Mouse (Mus musculus): ENCODE data around the gene Slc34a2. TPM values are rescaled to one million over a fixed set of nuclear protein-coding genes. Genes with fewer than 3 reads are reported as not detected.
A peak's percentile ranks its signal among the peaks of the same experiment; 100 is the strongest.

The Slc34a2 gene
- polyA plus RNA-seq, 1 experiment, result 447 TPM

GRCm38 (mm10) chr5:53108668-53109067 is 70.8 kb downstream of the Slc34a2 start:
- Histone ChIP-seq H3K4me1 (ENCODE audit: control insufficient read depth, insufficient read depth, insufficient read length, low read length) (peaks cover 50% of the 10 kb centered on the region), H3K27me3 (ENCODE audit: control insufficient read depth, insufficient read depth, low read length) (no peaks in the 10 kb centered on the region), H3K4me3 (ENCODE audit: low read depth, low read length) (no peak overlapping the region), H3K36me3 (ENCODE audit: control insufficient read depth, insufficient read depth, low read length) (peaks cover 12% of the 10 kb centered on the region), H3K27ac (ENCODE audit: insufficient read depth, low read depth, low read length) (peak overlapping the region; percentile 8)
- no peak for TF ChIP-seq POLR2A (IDR thresholded peaks at IDR 0.05; ENCODE audit: low read depth, low read length)
- WGBS, result 64% methylated on average over 1 of the region's 1 CpGs

- H3K36me3 ChIP-seq (ENCODE audit: control insufficient read depth, insufficient read depth, low read length), result peaks cover 22% of the 10 kb centered on the region
- no peaks in the 10 kb centered on the region for H3K27me3 ChIP-seq (ENCODE audit: control insufficient read depth, insufficient read depth, low read length)
- H3K27ac ChIP-seq (ENCODE audit: insufficient read depth, low read depth, low read length), result peak overlapping the region; percentile 83
- TF ChIP-seq CTCF (IDR thresholded peaks at IDR 0.05; ENCODE audit: extremely low read depth, insufficient read length, insufficient replicate concordance, low read depth, low read length) (no peak), POLR2A (IDR thresholded peaks at IDR 0.05; ENCODE audit: low read depth, low read length) (no peak)
- 29% methylated on average over 4 of the region's 4 CpGs for WGBS
- no peak overlapping the region for H3K4me3 ChIP-seq (ENCODE audit: low read depth, low read length)
- peaks cover 40% of the 10 kb centered on the region for H3K4me1 ChIP-seq (ENCODE audit: control insufficient read depth, insufficient read depth, insufficient read length, low read length)
These were observed 72.3 kb downstream of the Slc34a2 start for GRCm38 (mm10) chr5:53110225-53110624.

- Histone ChIP-seq H3K27ac (ENCODE audit: insufficient read depth, low read depth, low read length) (no peak overlapping the region), H3K27me3 (ENCODE audit: control insufficient read depth, insufficient read depth, low read length) (no peaks in the 10 kb centered on the region), H3K4me1 (ENCODE audit: control insufficient read depth, insufficient read depth, insufficient read length, low read length) (peaks cover 34% of the 10 kb centered on the region), H3K4me3 (ENCODE audit: low read depth, low read length) (no peak overlapping the region), H3K36me3 (ENCODE audit: control insufficient read depth, insufficient read depth, low read length) (peaks cover 27% of the 10 kb centered on the region)
- WGBS, result 43% methylated on average over 5 of the region's 5 CpGs
- TF ChIP-seq CTCF (IDR thresholded peaks at IDR 0.05; ENCODE audit: extremely low read depth, insufficient read length, insufficient replicate concordance, low read depth, low read length), result no peak
- TF ChIP-seq POLR2A (IDR thresholded peaks at IDR 0.05; ENCODE audit: low read depth, low read length), result no peak
These were observed 73.2 kb downstream of the Slc34a2 start for GRCm38 (mm10) chr5:53111036-53111435.

- H3K27me3 ChIP-seq (ENCODE audit: control insufficient read depth, insufficient read depth, low read length), result no peaks in the 10 kb centered on the region
- peaks cover 36% of the 10 kb centered on the region for H3K36me3 ChIP-seq (ENCODE audit: control insufficient read depth, insufficient read depth, low read length)
- no peak overlapping the region for H3K4me3 ChIP-seq (ENCODE audit: low read depth, low read length)
- WGBS, result 91% methylated on average over 5 of the region's 5 CpGs
- TF ChIP-seq CTCF (IDR thresholded peaks at IDR 0.05; ENCODE audit: extremely low read depth, insufficient read length, insufficient replicate concordance, low read depth, low read length), result no peak
- no peak for TF ChIP-seq POLR2A (IDR thresholded peaks at IDR 0.05; ENCODE audit: low read depth, low read length)
- H3K4me1 ChIP-seq (ENCODE audit: control insufficient read depth, insufficient read depth, insufficient read length, low read length), result peaks cover 24% of the 10 kb centered on the region
- H3K27ac ChIP-seq (ENCODE audit: insufficient read depth, low read depth, low read length), result no peak overlapping the region
These were observed 75.1 kb downstream of the Slc34a2 start for GRCm38 (mm10) chr5:53112942-53113341.

- Histone ChIP-seq H3K4me3 (ENCODE audit: low read depth, low read length) (no peak overlapping the region), H3K27ac (ENCODE audit: insufficient read depth, low read depth, low read length) (no peak overlapping the region), H3K4me1 (ENCODE audit: control insufficient read depth, insufficient read depth, insufficient read length, low read length) (peaks cover 13% of the 10 kb centered on the region; the same call in 1 of the 2 replicates), H3K27me3 (ENCODE audit: control insufficient read depth, insufficient read depth, low read length) (no peaks in the 10 kb centered on the region), H3K36me3 (ENCODE audit: control insufficient read depth, insufficient read depth, low read length) (peaks cover 41% of the 10 kb centered on the region)
- 81% methylated on average over 12 of the region's 12 CpGs for WGBS
- no peak for TF ChIP-seq POLR2A (IDR thresholded peaks at IDR 0.05; ENCODE audit: low read depth, low read length)
- no peak for TF ChIP-seq CTCF (IDR thresholded peaks at IDR 0.05; ENCODE audit: extremely low read depth, insufficient read length, insufficient replicate concordance, low read depth, low read length)
These were observed 76.9 kb downstream of the Slc34a2 start for GRCm38 (mm10) chr5:53114616-53115267.

GRCm38 (mm10) chr5:53118212-53118611 is 80.3 kb downstream of the Slc34a2 start:
- no peak overlapping the region for H3K27ac ChIP-seq (ENCODE audit: insufficient read depth, low read depth, low read length)
- WGBS, result 93% methylated on average over 8 of the region's 8 CpGs

GRCm38 (mm10) chr5:53119689-53120088 is 81.8 kb downstream of the Slc34a2 start:
- Histone ChIP-seq H3K4me1 (ENCODE audit: control insufficient read depth, insufficient read depth, insufficient read length, low read length) (no peaks in the 10 kb centered on the region), H3K4me3 (ENCODE audit: low read depth, low read length) (no peak overlapping the region), H3K27ac (ENCODE audit: insufficient read depth, low read depth, low read length) (no peak overlapping the region), H3K36me3 (ENCODE audit: control insufficient read depth, insufficient read depth, low read length) (peaks cover 34% of the 10 kb centered on the region), H3K27me3 (ENCODE audit: control insufficient read depth, insufficient read depth, low read length) (no peaks in the 10 kb centered on the region)
- TF ChIP-seq CTCF (IDR thresholded peaks at IDR 0.05; ENCODE audit: extremely low read depth, insufficient read length, insufficient replicate concordance, low read depth, low read length), result no peak
- no peak for TF ChIP-seq POLR2A (IDR thresholded peaks at IDR 0.05; ENCODE audit: low read depth, low read length)
- 12% methylated on average over 3 of the region's 3 CpGs for WGBS

More at GRCm38 (mm10) chr5:53118212-53118611, 80.3 kb downstream of the Slc34a2 start:
- Histone ChIP-seq H3K4me1 (ENCODE audit: control insufficient read depth, insufficient read depth, insufficient read length, low read length) (no peaks in the 10 kb centered on the region), H3K4me3 (ENCODE audit: low read depth, low read length) (no peak overlapping the region), H3K36me3 (ENCODE audit: control insufficient read depth, insufficient read depth, low read length) (peaks cover 45% of the 10 kb centered on the region), H3K27me3 (ENCODE audit: control insufficient read depth, insufficient read depth, low read length) (no peaks in the 10 kb centered on the region)
- TF ChIP-seq POLR2A (IDR thresholded peaks at IDR 0.05; ENCODE audit: low read depth, low read length) (no peak), CTCF (IDR thresholded peaks at IDR 0.05; ENCODE audit: extremely low read depth, insufficient read length, insufficient replicate concordance, low read depth, low read length) (no peak)

Other genes with a start within 250 kb of the Slc34a2 start
- 1.5 and 4.6 TPM in 2 replicates for gene Anapc4, start 204.1 kb upstream of the Slc34a2 start, polyA plus RNA-seq (2012; rRNA removed)
- 15.0 and 35.1 TPM in 2 replicates for gene Sel1l3, start 175.8 kb downstream of the Slc34a2 start, polyA plus RNA-seq (2012; rRNA removed)
- 26.3 and 45.9 TPM in 2 replicates for gene Smim20, start 229.0 kb downstream of the Slc34a2 start, polyA plus RNA-seq (2012; rRNA removed)